Mouse (Mus musculus) cerebellum, adult 2 months (tissue): Measurements from ENCODE around the gene Prf1.

Experiments used
- CTCF ChIP-seq: fragments of 200-500 bp; IDR thresholded peaks from 2 replicates; pipeline ENCODE4 v1.5.1; 2011; ENCODE audit warnings: low read depth, mild to moderate bottlenecking, control low read depth, low read length, moderate library complexity, borderline replicate concordance; ENCODE audit not compliant: insufficient read depth
- POLR2A ChIP-seq: fragments of 200-500 bp; IDR thresholded peaks from 2 replicates; pipeline ENCODE4 v1.6.1; 2011; ENCODE audit warnings: low read length, control low read depth, borderline replicate concordance; ENCODE audit not compliant: insufficient read depth

- TF ChIP-seq CTCF: no peak
- TF ChIP-seq POLR2A: no peak
These were observed 11.4 kb upstream of the Prf1 start for GRCm38 (mm10) chr10:61286246-61286645.
